Mouse (Mus musculus) thymus, postnatal 14 days (tissue): ENCODE measurements around the gene Ipmk.
"Not testable (repeated sequence)": the region's sequence is repeated elsewhere in the genome, so short reads cannot be mapped to it uniquely, and the experiment has no call there.

ENCODE experiments used
- DNase-seq: peaks from one replicate; pipeline ENCODE4 v3.0.0; 2021

Gene Ipmk

DNA sequence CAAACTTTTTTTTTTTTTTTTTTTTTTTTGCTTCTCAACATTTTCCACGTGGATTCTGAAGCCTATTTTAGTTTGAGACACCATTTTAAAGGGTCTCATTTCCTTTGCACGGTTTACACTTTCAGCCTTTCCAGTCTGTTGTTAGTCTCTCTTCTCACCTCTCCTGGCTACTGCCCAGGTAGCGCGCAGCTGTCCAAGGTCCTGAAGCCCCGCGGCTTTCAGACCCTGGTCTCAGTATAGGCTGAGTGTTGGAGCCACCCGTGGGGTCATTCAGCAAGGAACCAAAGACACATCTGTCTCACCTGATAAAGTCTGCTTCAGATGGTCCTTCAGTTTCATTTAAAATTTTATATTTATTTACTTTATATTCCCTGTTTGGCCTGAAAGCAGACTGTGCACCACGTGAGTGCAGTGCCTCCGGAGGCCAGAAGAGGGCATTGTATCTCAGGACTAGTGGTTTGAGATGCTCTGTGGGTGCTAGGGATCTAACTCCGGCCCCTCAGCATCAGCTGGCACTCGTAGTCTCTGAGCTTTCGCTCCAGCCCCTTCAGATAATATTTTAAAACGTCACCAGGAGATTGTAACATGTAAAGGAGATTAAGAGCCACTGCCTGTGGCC, 80.8 kb downstream of the Ipmk start:
- peak; percentile 5 for DNase-seq

DNA sequence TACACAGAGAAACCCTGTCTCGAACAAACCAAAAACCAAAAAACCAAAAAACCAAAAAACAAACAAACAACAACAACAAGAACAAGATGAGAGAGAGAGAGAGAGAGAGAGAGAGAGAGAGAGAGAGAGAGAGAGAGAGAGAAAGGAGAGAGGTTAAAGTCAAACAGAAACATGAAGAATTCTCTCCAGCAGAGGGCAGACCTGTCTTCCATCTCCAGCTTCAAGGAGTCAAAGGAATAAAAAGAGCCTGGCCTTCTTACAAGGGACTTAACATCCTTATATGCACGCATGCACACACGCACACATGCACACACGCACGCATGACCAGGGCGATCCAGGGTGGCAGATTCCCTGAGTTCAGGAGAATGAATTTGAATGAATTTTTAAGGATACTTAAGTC, 83.1 kb downstream of the Ipmk start:
- DNase-seq = no peak

DNA sequence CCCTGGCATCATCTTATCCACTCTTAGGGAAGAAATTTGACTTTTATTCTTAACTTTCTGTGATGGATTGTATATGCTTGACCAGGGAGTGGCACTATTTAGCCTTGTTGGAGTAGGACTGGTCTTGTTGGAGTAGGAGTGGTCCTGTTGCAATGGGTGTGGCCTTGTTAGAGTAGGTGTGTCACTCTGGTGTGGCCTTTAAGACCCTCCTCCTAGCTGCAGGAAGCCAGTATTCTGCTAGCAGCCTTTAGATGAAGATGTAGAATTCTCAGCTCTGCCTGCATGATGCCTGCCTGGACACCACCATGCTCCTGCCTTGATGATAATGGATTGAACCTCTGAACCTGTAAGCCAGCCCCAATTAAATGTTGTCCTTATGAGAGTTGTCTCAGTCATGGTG, 95.5 kb downstream of the Ipmk start:
- no peak for DNase-seq

DNA sequence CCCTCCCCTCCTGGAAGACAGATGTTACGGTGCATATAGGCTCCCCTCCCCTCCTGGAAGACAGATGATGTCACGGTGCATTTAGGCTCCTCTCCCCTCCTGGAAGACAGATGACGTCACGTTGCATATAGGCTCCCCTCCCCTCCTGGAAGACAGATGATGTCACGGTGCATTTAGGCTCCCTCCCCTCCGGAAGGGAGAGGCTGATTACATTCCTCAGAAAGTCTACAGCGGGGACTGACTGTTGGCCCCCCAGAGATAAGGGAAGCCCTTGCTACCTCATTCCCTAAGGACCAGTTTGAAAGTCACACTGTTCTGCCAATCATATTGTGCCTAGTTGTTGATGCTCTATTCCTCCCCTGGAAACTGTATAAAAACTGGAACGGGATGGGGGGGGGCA, 100.1 kb downstream of the Ipmk start:
- DNase-seq = no peak

DNA sequence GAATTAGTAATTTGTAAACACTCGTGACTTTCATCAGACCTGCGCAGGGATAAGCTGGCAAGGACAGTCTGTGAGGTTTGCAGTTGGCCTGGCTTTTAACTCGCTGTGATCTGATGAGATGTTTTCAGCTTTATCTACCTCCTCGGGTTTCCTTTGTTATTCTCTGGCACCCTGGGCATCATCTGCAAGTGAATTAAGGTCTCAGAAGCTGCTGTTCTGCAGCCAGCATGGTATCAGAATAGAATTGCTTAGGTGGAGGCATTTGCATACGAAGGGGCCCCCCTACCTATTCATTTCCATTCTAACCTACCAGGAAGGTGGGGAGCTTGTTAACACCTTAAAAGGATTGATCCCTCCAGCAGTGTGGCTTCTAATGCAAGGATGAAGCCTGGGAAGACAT, 100.7 kb downstream of the Ipmk start:
- DNase-seq = no peak

DNA sequence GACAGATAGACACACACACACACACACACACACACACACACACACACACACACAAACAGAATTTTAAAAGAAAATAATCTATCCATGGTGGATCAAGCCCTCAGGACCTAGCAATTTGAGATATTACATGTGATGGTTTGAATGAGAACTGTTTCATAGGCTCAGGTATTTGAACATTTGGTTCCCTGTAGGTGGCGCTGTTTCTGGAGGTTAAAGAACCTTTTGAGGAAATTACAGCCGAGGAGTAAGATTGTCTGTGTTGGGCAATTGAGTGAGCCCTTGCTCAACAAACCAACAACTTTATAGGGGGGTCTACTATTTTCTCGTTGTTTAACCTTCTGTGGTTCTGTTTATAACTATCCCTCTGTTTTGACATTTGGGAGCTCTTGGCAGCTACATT, 107.8 kb downstream of the Ipmk start:
- DNase-seq = no peak

DNA sequence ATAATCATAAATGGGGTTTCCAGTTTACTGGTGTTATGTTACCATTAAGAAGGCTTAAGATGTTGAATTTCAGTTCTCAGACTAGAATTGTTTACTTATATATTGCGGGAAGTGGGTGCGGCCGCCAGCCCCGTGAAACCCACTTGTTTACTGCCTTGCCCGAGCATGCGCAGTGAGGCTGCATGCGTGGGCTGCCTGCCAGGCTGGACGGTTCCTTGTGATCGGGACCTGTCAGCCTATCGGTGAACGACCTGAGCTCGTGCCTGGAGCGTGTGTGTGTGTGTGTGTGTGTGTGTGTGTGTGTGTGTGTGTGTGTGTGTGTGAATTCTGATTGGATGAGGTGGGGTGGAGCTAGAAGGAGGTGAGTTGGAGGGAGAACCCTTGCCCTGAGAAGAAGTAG, 114.8 kb downstream of the Ipmk start:
- DNase-seq = not testable (repeated sequence)

DNA sequence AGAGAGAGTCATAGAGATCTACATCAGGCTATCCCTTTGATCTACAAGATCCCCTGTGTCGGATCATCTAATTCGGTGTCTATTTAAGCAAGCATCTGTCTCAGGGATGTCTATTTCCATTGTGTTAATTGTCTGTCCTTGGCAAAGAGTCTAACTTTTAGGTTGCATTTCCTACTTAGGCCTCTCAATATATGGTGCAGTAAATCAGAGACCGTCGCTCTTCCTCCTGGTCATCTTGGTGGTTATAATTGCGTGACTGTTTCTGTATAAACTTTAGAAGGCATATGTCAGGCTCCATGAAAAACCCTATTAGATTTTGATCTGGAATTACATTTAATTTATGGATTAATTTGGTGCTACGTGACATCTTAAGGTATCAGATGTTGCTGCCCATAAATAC, 116.9 kb downstream of the Ipmk start:
- DNase-seq = no peak

DNA sequence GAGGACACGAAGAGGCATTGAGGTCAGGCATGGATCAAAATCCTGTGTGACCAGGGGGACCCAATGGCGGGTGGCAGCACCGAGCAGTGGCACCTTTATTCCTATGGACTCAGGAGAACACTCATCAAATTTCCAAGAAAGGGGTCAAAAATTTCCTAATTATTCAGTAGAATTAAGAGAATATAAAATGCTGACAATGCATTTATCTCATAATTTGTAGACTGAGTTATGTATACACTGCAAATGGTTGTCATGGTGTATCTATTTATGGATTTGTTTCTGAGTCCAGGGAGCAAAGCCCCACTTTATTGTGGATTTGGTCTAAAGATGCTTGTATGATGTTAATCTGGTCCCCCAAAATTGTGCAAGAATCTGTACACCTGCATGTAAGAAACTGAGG, 120.8 kb downstream of the Ipmk start:
- no peak for DNase-seq

DNA sequence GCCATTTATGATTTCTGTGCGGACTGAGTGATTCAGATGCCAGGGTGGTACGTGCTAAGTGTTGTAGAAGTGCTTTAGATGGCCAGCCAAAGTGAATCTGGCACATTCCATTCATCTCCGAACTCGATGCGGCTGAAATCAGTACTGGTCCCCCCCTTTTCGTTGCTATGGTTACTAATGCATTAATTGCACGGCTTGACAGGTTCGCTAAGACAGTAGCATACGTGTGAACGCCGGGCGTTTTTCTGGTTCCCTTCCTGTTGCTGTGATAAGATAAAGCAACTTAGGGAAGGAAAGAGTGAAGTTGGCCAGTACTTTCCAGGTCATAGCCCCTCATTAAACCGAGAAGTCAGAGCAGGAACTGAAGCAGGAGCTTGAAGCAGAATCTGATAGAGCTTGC, 122.2 kb downstream of the Ipmk start:
- no peak for DNase-seq

DNA sequence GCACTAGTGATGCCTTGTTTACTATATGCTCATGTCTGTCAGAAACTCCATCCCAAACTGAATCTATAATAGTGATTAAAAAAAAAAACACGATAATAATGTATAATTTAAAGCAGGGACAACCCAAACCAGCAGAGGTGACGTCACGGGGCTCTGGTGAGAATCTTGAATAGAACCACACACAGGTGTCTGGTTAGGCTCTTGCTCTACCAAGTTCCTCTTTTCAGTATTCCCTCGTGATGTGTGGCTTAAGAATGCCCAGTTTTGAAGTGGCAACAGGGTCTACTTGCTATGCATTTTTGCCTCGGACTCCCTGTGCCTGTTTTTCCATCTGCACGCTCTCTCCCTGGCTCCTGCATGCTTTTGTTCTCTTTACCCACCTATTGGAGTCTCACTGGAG, 124.5 kb downstream of the Ipmk start:
- DNase-seq = no peak

DNA sequence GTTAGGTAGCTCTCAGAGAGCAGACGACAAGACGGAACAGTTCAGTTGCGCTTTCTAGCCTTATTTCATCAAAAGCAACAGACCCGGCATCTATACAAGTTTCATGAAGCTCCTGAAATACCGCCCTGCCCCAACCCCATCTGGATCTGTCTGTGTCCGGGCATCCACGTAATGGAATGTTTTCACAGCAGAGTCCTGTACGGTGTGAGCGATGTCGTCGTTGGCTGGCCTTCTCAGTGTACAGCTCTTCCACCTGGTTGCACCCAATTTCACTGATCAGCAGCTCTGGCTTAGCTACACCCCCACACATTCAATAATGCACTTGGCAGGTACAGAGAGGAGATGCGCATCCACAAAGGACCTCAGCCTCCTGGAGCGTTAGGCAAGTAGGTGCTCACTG, 126.0 kb downstream of the Ipmk start:
- no peak for DNase-seq

DNA sequence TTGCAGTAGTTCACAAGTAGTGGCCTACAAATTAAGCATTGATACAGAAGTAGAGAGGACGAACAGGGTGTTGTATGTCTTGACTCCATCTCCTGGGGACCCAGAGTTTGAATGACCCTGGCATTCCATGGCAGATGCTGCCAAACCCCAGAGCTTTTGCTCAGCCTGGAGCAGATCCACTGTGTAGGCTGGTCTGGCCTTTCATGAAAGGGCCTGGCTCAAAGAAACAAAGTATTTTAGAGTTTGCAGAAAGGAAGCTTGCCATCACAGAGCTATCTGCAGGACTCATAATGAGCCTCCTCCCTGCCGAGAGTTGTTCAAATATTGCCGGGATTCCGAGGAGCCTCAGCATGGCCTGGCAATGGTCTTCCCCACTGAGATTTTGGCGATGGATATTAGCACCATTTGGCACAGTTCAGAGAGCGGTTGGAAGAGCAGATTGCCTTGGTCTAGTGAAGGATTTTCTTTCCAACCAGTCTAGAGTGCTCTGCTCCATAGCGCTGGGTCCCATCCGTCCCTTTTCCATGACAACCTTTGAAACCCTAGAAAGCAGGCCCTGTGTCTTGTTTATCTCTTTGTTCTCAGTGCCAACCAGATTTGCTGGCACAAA, 129.0 kb downstream of the Ipmk start:
- no peak for DNase-seq

DNA sequence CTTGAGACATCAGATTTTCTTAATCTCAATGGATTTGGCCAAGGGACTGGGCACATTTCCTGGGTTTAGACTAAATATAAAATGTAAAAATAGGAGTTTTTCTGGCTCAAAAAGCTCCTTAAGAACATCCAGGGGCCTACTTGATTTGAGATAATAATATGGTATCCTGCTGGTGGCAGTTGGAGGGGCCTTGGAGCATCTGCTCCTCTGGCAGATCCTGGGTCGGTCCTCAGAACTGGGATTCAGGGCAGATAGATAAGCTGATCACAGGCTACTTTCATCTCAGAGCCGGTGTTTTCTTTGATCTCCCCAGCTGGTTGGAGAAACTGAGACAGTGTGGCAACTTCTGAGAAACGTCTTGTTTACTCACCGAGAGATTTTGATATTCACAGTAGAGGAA, 129.6 kb downstream of the Ipmk start:
- no peak for DNase-seq

DNA sequence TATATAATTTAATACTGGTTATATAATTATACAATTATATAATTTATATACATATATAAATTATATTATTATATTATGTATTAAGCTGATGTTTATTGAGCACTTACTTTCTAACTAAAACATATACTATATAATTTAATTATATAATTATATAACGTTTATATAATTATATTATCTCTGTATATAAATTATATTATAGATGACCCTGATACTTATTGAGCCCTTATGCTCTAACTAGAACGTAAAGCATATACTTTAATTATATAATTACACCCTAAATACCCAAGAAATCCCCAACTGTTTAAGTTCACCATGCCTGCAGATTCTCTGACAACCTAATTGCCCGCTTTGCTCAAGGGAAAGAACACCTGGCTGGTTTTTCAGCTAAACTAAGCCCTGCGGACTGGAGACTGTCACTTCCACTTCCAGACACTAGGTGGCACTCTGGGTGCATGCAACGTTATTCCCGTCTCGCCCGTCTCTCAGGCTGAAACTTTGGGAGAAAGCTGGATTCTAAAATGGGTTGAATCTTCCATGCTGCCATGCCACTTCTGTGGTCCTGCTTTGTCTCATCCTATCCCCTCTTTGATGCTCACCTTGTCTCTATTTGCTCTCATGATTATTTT, 132.2 kb downstream of the Ipmk start:
- peak; percentile 37 for DNase-seq
